Mouse (Mus musculus) cerebellum, adult 2 months (tissue): ENCODE results near the gene Hoxa3.

Source experiments
- CTCF ChIP-seq: fragments of 200-500 bp; IDR thresholded peaks from 2 replicates; pipeline ENCODE4 v1.5.1; 2011; ENCODE audit warnings: low read depth, mild to moderate bottlenecking, control low read depth, low read length, moderate library complexity, borderline replicate concordance; ENCODE audit not compliant: insufficient read depth
- POLR2A ChIP-seq: fragments of 200-500 bp; IDR thresholded peaks from 2 replicates; pipeline ENCODE4 v1.6.1; 2011; ENCODE audit warnings: low read length, control low read depth, borderline replicate concordance; ENCODE audit not compliant: insufficient read depth

DNA sequence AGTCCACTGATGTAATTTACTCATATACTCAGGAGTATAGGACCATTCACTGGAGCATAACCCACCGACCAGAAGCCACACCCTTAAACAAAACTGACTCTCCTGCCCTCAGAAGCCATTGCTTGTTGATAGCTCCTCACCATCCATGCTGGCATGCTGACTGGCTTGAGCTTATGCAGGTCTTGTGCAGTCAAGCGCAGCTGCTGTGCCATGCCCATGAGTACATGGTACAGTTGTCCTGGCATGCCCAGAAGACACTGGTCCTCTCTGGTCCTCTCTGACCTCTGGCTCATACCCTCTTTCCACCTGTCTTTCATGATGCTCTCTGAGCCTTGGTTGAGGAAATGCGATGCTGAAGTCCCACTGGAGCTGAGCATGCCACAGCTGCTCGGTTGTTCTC is 89.5 kb downstream of the Hoxa3 start:
- no peak for TF ChIP-seq POLR2A
- no peak for TF ChIP-seq CTCF
